Mouse (Mus musculus): Measurements from ENCODE around the gene Ppp1r10. TPM values are rescaled to one million over a fixed set of nuclear protein-coding genes. Genes with fewer than 3 reads are reported as not detected.

Gene Ppp1r10
- polyA plus RNA-seq, 1 experiment from 2014 or later, result 26.9 TPM

DNA sequence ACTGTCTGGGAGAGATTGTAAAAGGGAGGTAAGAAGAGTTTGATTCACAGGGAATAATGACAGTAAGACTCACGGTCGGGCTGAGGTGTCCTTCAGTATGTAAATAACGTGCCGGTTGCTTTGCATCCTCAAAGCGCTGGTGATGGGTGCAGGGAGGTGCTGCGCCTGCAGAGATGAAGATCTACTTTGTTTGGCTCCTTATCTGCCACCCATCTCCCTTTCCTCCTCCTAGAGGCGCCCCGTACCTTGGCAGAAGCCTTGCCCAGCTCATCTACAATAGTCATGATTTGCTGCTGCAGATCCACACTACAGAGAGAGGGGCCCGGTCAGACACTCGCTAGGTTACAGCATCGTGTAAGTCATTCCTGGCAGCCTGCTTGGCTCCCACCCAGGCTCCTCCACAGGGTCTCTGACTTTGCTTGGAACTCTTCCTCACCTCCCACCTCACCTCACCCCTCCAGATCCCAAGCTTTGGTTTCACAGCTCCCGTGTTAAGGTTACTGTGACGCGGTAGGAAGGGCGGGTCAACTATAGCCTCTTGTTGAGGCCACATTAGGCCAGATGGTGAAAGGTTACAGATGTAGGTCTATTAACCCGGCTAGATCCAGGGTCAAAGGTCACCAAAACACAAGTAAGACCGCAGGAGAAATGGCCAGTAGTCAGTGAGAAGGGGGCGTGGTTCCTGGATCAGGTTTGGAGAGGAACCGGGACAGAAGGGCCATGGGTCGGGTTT is 6.9 kb upstream of the Ppp1r10 start:
- Histone ChIP-seq H3K4me3 (ENCODE audit: low read depth, low read length) (peak overlapping the region; percentile 63), H3K36me3 (ENCODE audit: control insufficient read depth, insufficient read depth, low read length) (peaks cover 7% of the 10 kb centered on the region), H3K27me3 (ENCODE audit: control insufficient read depth, insufficient read depth, low read length) (no peaks in the 10 kb centered on the region), H3K4me1 (ENCODE audit: control insufficient read depth, insufficient read depth, low read length) (peaks cover 6% of the 10 kb centered on the region), H3K9me3 (replicated peaks; ENCODE audit: control insufficient read depth, low read length) (no peaks in the 10 kb centered on the region), H3K9ac (ENCODE audit: low read depth, low read length) (peak overlapping the region; percentile 72), H3K4me2 (peak overlapping the region; percentile 83), H3K27ac (ENCODE audit: low read depth, low read length) (peak overlapping the region; percentile 42; the same call in 1 of the 2 replicates)
- no peak for ATAC-seq (replicated peaks; ENCODE audit: insufficient number of reproducible peaks, low FRiP score, low TSS enrichment)
- 22% methylated on average over 20 of the region's 20 CpGs for WGBS (ENCODE audit: insufficient replicate concordance)

DNA sequence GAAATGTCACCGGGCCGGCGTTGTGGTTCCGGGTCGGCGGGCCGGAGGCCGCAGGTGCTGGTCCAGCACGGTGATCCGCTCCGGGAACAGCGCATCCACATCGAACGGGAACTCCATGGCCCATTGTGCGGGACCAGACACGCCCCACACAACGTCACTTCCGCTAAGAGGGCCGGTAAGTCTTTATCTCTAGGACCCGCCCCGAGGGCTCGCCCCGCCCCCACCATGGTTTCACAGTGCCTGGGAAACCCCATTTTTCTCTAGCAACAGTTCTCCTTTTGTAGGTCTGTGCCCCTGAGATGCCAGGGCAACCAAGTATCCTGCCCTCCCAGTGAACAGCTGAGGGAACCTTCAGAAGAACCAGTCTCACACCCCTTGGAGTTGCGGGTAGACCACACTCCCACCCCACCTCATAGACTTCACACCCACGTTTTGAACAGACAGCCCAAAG is 6.3 kb upstream of the Ppp1r10 start, which contains the start of gene Atat1:
Atat1 (minus strand) TSS at position 157 of the 451 bp plus-strand sequence.
- Histone ChIP-seq H3K4me3 (ENCODE audit: low read depth, low read length) (peak within 1 kb of the TSS; percentile 63), H3K9ac (ENCODE audit: low read depth, low read length) (peak within 1 kb of the TSS; percentile 72), H3K36me3 (ENCODE audit: control insufficient read depth, insufficient read depth, low read length) (peaks cover 7% of the 10 kb centered on the region), H3K9me3 (replicated peaks; ENCODE audit: control insufficient read depth, low read length) (no peaks in the 10 kb centered on the region), H3K27ac (ENCODE audit: low read depth, low read length) (peak within 1 kb of the TSS; percentile 42; the same call in 1 of the 2 replicates), H3K4me1 (ENCODE audit: control insufficient read depth, insufficient read depth, low read length) (peaks cover 6% of the 10 kb centered on the region), H3K27me3 (ENCODE audit: control insufficient read depth, insufficient read depth, low read length) (no peaks in the 10 kb centered on the region), H3K4me2 (peak within 1 kb of the TSS; percentile 83)
- ATAC-seq (replicated peaks; ENCODE audit: insufficient number of reproducible peaks, low FRiP score, low TSS enrichment), result peak; percentile 86
- WGBS (ENCODE audit: insufficient replicate concordance), result 3% methylated on average over 25 of the region's 25 CpGs

DNA sequence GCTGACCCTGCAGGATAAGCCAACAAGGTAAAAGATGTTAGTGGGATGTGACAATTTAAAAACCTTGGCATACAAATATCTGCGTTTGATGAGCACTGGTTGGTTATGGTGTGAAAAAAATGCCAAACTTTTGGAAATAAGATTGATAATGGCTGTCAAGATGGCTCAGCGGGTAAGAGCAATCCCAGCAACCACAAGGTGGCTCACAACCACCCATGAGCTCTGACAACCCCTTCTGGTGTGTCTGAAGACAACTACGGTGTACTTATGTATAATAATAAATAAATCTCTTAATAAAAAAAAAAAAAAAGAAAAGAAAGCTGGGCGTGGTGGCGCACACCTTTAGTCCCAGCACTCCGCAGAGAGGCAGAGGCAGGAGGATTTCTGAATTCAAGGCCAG is 1.3 kb upstream of the Ppp1r10 start:
- no peak for ATAC-seq (replicated peaks; ENCODE audit: insufficient number of reproducible peaks, low FRiP score, low TSS enrichment)
- WGBS (ENCODE audit: insufficient replicate concordance), result 76% methylated on average over 6 of the region's 6 CpGs
- no peaks in the 10 kb centered on the region for H3K9me3 ChIP-seq (replicated peaks; ENCODE audit: control insufficient read depth, low read length)
- no peaks in the 10 kb centered on the region for H3K36me3 ChIP-seq (ENCODE audit: control insufficient read depth, insufficient read depth, low read length)
- H3K4me1 ChIP-seq (ENCODE audit: control insufficient read depth, insufficient read depth, low read length), result peaks cover 10% of the 10 kb centered on the region
- H3K4me2 ChIP-seq, result peak overlapping the region; percentile 88
- H3K4me3 ChIP-seq (ENCODE audit: low read depth, low read length), result peak overlapping the region; percentile 86
- no peak overlapping the region for H3K27ac ChIP-seq (ENCODE audit: low read depth, low read length)
- H3K9ac ChIP-seq (ENCODE audit: low read depth, low read length), result no peak overlapping the region; the same call in 1 of the 2 replicates
- no peaks in the 10 kb centered on the region for H3K27me3 ChIP-seq (ENCODE audit: control insufficient read depth, insufficient read depth, low read length)

DNA sequence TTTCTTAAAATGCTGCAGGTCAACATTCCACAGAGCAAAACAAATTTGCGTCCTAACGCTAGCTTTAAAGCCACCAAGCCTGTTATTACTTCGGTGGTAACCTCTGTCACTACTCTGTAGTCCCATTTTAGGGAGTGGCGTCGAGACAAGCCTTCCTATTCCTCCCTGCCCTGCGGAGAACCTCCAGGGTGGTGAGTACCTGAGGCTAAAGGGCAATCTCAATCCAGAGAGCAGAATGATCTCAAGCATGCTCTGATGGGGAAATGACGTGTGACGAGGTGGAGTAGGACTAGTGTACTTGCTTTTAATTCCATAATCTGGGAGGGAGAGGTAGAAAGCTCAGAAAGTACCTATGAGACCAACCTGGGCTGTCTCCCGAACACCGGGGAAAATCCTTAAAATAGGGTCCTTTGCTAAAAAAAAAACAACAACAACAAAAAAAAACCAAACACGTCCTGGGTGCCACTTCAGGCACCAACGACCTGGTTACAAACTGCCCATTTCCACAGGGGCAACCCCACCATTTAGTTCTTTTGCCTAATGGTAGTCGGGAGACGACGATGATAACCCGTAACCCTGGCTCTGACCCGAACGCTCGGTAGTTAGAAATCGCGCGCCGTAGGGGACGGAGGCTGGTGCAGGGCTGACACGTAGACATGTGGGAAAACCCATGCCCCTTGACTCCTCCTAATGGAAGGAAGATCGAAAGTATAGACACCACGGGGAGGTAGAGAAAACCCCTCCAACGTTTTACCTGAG is 517 bp upstream of the Ppp1r10 start:
- no peaks in the 10 kb centered on the region for H3K36me3 ChIP-seq (ENCODE audit: control insufficient read depth, insufficient read depth, low read length)
- no peak for ATAC-seq (replicated peaks; ENCODE audit: insufficient number of reproducible peaks, low FRiP score, low TSS enrichment)
- H3K27me3 ChIP-seq (ENCODE audit: control insufficient read depth, insufficient read depth, low read length), result no peaks in the 10 kb centered on the region
- peak overlapping the region; percentile 88 for H3K4me2 ChIP-seq
- H3K4me1 ChIP-seq (ENCODE audit: control insufficient read depth, insufficient read depth, low read length), result peaks cover 15% of the 10 kb centered on the region
- H3K4me3 ChIP-seq (ENCODE audit: low read depth, low read length), result peak overlapping the region; percentile 86
- 3% methylated on average over 28 of the region's 28 CpGs for WGBS (ENCODE audit: insufficient replicate concordance)
- H3K9me3 ChIP-seq (replicated peaks; ENCODE audit: control insufficient read depth, low read length), result no peaks in the 10 kb centered on the region
- peak overlapping the region; percentile 83 for H3K9ac ChIP-seq (ENCODE audit: low read depth, low read length)
- H3K27ac ChIP-seq (ENCODE audit: low read depth, low read length), result peak overlapping the region; percentile 93

DNA sequence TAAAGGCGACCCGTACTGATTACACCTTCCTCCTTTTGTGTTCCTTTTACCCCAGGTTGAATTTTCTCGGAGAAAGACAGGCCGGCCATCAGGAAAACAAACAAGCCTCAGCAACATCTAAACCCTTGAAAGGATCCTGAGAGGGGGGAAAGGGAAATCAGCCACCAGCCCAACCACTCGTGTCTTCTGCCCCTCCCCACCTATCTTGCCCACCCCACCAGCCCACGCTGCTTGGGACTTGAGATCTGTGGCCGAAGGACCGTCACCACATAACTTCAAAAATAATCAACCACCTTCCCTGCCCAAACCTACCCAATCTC is 869 bp downstream of the Ppp1r10 start:
- Histone ChIP-seq H3K27me3 (ENCODE audit: control insufficient read depth, insufficient read depth, low read length) (no peaks in the 10 kb centered on the region), H3K27ac (ENCODE audit: low read depth, low read length) (peak overlapping the region; percentile 93), H3K9ac (ENCODE audit: low read depth, low read length) (peak overlapping the region; percentile 99), H3K4me1 (ENCODE audit: control insufficient read depth, insufficient read depth, low read length) (peaks cover 15% of the 10 kb centered on the region), H3K9me3 (replicated peaks; ENCODE audit: control insufficient read depth, low read length) (no peaks in the 10 kb centered on the region), H3K4me3 (ENCODE audit: low read depth, low read length) (peak overlapping the region; percentile 86), H3K36me3 (ENCODE audit: control insufficient read depth, insufficient read depth, low read length) (no peaks in the 10 kb centered on the region), H3K4me2 (peak overlapping the region; percentile 98)
- ATAC-seq (replicated peaks; ENCODE audit: insufficient number of reproducible peaks, low FRiP score, low TSS enrichment), result no peak
- 0% methylated on average over 8 of the region's 8 CpGs for WGBS (ENCODE audit: insufficient replicate concordance)

DNA sequence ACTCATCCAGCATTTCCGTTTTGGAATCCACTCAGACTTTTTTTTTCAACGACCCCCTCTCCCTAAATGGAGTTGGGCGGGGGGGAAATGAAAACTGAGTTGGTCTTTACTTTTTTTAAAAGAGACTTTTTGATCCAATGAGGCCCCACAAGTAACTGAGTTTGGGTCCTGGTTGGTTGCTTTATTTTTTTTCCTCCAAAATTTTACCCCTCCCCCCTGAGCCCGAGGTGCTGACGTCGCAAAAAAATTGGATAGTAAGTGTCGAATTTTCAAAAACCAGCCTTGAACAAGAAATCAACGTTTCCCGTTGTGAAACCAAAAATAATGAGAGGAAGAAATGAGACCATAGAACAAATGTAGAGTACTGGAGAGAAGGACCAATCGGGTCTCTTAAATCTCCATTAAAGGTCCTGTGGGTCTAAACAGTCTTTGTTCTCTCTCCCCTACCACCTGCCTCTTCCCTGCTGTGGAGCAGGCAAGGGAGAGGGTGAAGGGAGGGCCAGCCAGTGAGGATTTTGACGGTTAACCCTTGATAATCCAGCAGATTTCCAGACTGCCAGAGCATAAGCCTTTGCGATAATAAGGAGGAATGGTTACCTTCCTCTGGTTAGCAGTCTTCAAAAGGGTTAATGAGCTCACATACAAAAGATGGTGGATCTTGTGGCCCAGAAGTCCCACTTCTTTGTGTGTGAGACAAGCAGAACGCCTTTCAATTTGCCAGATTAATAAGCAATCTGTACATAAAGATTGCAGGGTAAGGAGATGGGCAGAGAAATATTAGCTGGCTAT is 1.4 kb downstream of the Ppp1r10 start:
- WGBS (ENCODE audit: insufficient replicate concordance), result under 1% methylated on average over 13 of the region's 13 CpGs
- peaks cover 15% of the 10 kb centered on the region for H3K4me1 ChIP-seq (ENCODE audit: control insufficient read depth, insufficient read depth, low read length)
- no peaks in the 10 kb centered on the region for H3K36me3 ChIP-seq (ENCODE audit: control insufficient read depth, insufficient read depth, low read length)
- H3K4me2 ChIP-seq, result peak overlapping the region; percentile 98
- H3K27ac ChIP-seq (ENCODE audit: low read depth, low read length), result peak overlapping the region; percentile 93
- no peaks in the 10 kb centered on the region for H3K27me3 ChIP-seq (ENCODE audit: control insufficient read depth, insufficient read depth, low read length)
- H3K9me3 ChIP-seq (replicated peaks; ENCODE audit: control insufficient read depth, low read length), result no peaks in the 10 kb centered on the region
- H3K9ac ChIP-seq (ENCODE audit: low read depth, low read length), result peak overlapping the region; percentile 99
- peak overlapping the region; percentile 86 for H3K4me3 ChIP-seq (ENCODE audit: low read depth, low read length)
- no peak for ATAC-seq (replicated peaks; ENCODE audit: insufficient number of reproducible peaks, low FRiP score, low TSS enrichment)

DNA sequence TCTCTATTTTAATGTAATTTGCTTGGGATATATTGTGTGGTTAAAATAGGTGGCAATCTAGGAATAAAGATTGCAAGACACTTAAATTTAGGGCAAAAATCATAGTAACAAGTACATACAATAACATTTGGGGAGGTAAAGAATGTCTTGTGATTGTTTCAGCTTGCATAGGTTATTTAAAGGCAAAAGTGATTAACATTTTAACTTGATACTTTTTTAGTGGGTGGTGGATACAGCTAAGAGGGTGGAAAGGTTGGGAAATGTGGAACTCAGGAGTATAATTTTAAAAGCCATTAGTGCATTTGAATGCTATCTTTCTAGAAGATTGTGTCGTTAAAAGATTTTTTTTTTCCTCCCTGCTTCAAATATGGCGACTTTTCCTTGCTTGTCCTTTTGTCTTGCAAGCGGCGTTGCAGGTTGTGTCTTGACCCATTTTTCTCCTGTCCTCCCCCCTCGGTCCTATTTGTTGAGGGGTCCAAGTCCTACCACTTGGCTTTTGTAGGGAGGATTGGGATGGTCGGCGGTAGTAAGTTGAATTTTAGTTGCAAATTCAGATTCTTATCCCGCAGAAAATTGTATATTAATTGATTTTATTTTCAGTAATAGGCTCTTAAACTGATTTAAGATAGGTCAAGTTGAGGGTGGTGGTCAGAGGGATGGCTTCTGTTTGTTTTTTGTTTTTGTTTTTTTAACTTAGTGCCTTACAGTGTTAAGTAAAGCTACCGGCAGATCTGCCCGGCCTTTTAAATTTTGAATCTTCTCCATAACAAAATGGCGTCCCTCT is 2.2 kb downstream of the Ppp1r10 start:
- peaks cover 15% of the 10 kb centered on the region for H3K4me1 ChIP-seq (ENCODE audit: control insufficient read depth, insufficient read depth, low read length)
- H3K9ac ChIP-seq (ENCODE audit: low read depth, low read length), result peak overlapping the region; percentile 99
- under 1% methylated on average over 11 of the region's 11 CpGs for WGBS (ENCODE audit: insufficient replicate concordance)
- peak overlapping the region; percentile 93 for H3K27ac ChIP-seq (ENCODE audit: low read depth, low read length)
- H3K4me3 ChIP-seq (ENCODE audit: low read depth, low read length), result peak overlapping the region; percentile 86
- no peaks in the 10 kb centered on the region for H3K9me3 ChIP-seq (replicated peaks; ENCODE audit: control insufficient read depth, low read length)
- H3K4me2 ChIP-seq, result peak overlapping the region; percentile 98
- no peaks in the 10 kb centered on the region for H3K36me3 ChIP-seq (ENCODE audit: control insufficient read depth, insufficient read depth, low read length)
- no peaks in the 10 kb centered on the region for H3K27me3 ChIP-seq (ENCODE audit: control insufficient read depth, insufficient read depth, low read length)
- ATAC-seq (replicated peaks; ENCODE audit: insufficient number of reproducible peaks, low FRiP score, low TSS enrichment), result no peak
